Mouse (Mus musculus): ENCODE measurements around the gene Arhgef11.
"Not testable (repeated sequence)": the region's sequence is repeated elsewhere in the genome, so short reads cannot be mapped to it uniquely, and the experiment has no call there.

GRCm38 (mm10) chr3:87595328-87595727, 22.0 kb upstream of the Arhgef11 start:
- not testable (repeated sequence) for TF ChIP-seq CTCF (IDR thresholded peaks at IDR 0.05; ENCODE audit: low read depth, low read length); POLR2A (IDR thresholded peaks at IDR 0.05; ENCODE audit: borderline replicate concordance, low read depth, low read length)

Measured in bone marrow macrophage, adult 2 months (primary cell).